Mouse (Mus musculus) forebrain, embryonic 11.5 days (tissue): ENCODE results near the gene Cox6a2. TPM values are rescaled to one million over a fixed set of nuclear protein-coding genes. Genes with fewer than 3 reads are reported as not detected.
A peak's percentile ranks its signal among the peaks of the same experiment; 100 is the strongest.

Experiments used
- ATAC-seq: fragments of 200-750 bp; cut with Nextera tagmentation; replicated peaks from 2 replicates; pipeline ENCODE4 v1.8.0; 2017; ENCODE audit warnings: moderate TSS enrichment; ENCODE audit not compliant: low FRiP score
- DNase-seq: peaks from one replicate; pipeline ENCODE4 v3.0.0-alpha.2; 2017; ENCODE audit warnings: low spot score
- H3K27ac ChIP-seq: fragments of 300-500 bp; sonication (generic); 2 replicates; pipeline ENCODE4 v1.5.1; 2014; ENCODE audit warnings: low read depth, low read length
- H3K27me3 ChIP-seq: fragments of 300-500 bp; sonication (generic); 2 replicates; pipeline ENCODE4 v1.6.1; 2014; ENCODE audit warnings: mild to moderate bottlenecking, low read length, mixed read lengths; ENCODE audit not compliant: control insufficient read depth, insufficient read depth
- H3K36me3 ChIP-seq: fragments of 300-500 bp; sonication (generic); 2 replicates; pipeline ENCODE4 v1.6.1; 2014; ENCODE audit warnings: mild to moderate bottlenecking, low read length, moderate library complexity, mixed read lengths; ENCODE audit not compliant: control insufficient read depth, insufficient read depth
- H3K4me1 ChIP-seq: fragments of 300-500 bp; sonication (generic); replicated peaks from 2 replicates; pipeline ENCODE4 v1.6.1; 2014; ENCODE audit warnings: low read length, mixed read lengths; ENCODE audit not compliant: control insufficient read depth, insufficient read depth
- H3K4me2 ChIP-seq: fragments of 300-500 bp; sonication (generic); 2 replicates; pipeline ENCODE4 v1.6.1; 2014; ENCODE audit warnings: low read depth, mild to moderate bottlenecking, low read length, moderate library complexity, mixed read lengths; ENCODE audit not compliant: severe bottlenecking
- H3K4me3 ChIP-seq: fragments of 300-500 bp; sonication (generic); 2 replicates; pipeline ENCODE4 v1.5.1; 2014; ENCODE audit warnings: low read depth, low read length
- H3K9ac ChIP-seq: fragments of 300-500 bp; sonication (generic); 2 replicates; pipeline ENCODE4 v1.6.1; 2014; ENCODE audit warnings: low read length
- H3K9me3 ChIP-seq: fragments of 300-500 bp; sonication (generic); 2 replicates; pipeline ENCODE4 v1.6.1; 2016; ENCODE audit warnings: low read length, mixed read lengths; ENCODE audit not compliant: control insufficient read depth
- WGBS: fragments of 180-500 bp; shearing (Covaris S2); extraction: QIAGEN DNeasy Blood & Tissue Kit; methylation state at CpG from one replicate; pipeline ENCODE4 v1.1.7; 2014; 5-methylcytosine and 5-hydroxymethylcytosine counted together
- polyA plus RNA-seq: library from polyadenylated mRNA; unstranded; fragments of >200 nt; fragmentation: Nextera tagmentation; extraction: Ambion mirVana; gene quantifications from 2 replicates; pipeline ENCODE4 v1.2.1, GENCODE M21; 2014

The Cox6a2 gene
- polyA plus RNA-seq, 1 experiment from 2014 or later, result not detected

DNA sequence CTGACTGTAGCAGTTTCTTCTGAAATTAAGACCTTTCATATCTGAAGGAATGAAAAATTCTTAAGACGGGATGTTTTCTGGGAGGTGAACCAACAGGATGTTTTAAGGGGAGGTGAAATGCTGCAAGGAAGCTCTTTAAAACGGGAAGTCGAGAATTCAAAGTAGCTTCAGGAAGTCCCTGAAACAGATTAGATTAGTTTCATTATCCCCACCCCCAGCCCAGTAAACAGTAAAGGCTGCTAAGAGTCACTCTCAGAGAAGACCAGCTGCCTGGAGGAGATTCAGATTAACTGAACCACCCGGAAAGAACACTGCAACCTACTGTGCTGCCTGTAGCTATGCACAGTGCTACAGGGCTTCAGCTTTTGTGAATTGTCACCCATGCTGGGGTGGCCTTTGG is 13.8 kb upstream of the Cox6a2 start:
- WGBS, result 80% methylated on average over 4 of the region's 4 CpGs
- no peaks in the 10 kb centered on the region for H3K9me3 ChIP-seq

DNA sequence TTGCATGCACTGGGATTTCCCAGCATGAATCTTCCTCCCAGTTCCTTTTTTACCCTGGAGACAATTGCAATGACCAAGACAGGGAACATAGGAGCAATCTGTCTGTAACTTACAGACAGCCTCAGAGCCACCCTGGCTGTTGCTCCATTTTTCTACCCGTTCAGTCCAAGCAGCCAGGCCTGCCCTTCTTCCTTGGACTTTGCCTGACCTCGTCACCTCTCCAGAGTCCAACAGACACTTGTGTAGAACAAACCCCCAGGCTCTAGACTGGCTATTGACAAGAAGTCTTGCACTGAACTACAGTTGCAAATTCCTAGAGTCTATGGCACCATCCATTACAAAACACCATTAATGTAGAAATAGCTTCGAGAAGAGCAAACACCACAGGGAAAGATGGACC is 3.6 kb upstream of the Cox6a2 start:
- H3K27me3 ChIP-seq, result no peaks in the 10 kb centered on the region
- no peak overlapping the region for H3K4me3 ChIP-seq
- no peak overlapping the region for H3K4me2 ChIP-seq
- whole genome bisulfite sequencing, result 63% methylated on average over 3 of the region's 3 CpGs
- H3K9ac ChIP-seq, result no peak overlapping the region
- H3K36me3 ChIP-seq, result no peaks in the 10 kb centered on the region
- H3K9me3 ChIP-seq, result no peaks in the 10 kb centered on the region
- DNase-seq (no peak), ATAC-seq (no peak)
- no peak overlapping the region for H3K27ac ChIP-seq
- H3K4me1 ChIP-seq, result no peaks in the 10 kb centered on the region

More for the DNA sequence above, 13.8 kb upstream of the Cox6a2 start:
- ATAC-seq, result no peak
- no peak for DNase-seq
- H3K27ac ChIP-seq, result no peak overlapping the region
- H3K4me3 ChIP-seq, result no peak overlapping the region
- H3K27me3 ChIP-seq, result no peaks in the 10 kb centered on the region
- no peaks in the 10 kb centered on the region for H3K4me1 ChIP-seq
- H3K9ac ChIP-seq, result no peak overlapping the region
- H3K36me3 ChIP-seq, result no peaks in the 10 kb centered on the region
- H3K4me2 ChIP-seq, result no peak overlapping the region

DNA sequence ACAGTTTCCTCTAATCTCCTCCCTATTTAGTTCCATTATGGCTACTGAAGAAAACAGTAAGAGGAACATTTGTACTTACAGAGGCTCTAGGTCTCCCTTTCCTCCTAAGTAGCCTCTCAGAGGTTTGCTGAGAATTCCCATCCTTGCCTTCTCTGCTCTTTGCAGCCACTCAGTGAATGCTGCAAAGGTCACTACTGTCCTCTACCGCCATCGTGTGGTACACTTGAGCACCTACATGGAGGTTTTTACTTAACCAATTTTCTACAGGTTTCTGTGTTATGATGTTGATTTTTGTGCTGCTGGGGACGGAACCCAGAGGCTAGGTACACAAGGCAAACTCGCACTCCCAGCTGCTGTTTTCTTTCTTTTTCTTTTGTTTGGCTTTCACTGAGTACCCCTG is 2.0 kb upstream of the Cox6a2 start:
- DNase-seq, result peak; percentile 68
- H3K9me3 ChIP-seq, result no peaks in the 10 kb centered on the region
- no peak overlapping the region for H3K4me2 ChIP-seq
- H3K9ac ChIP-seq, result no peak overlapping the region
- WGBS, result 13% methylated on average over 4 of the region's 4 CpGs
- no peaks in the 10 kb centered on the region for H3K27me3 ChIP-seq
- H3K4me1 ChIP-seq, result no peaks in the 10 kb centered on the region
- H3K4me3 ChIP-seq, result no peak overlapping the region
- no peaks in the 10 kb centered on the region for H3K36me3 ChIP-seq
- H3K27ac ChIP-seq, result no peak overlapping the region
- no peak for ATAC-seq

DNA sequence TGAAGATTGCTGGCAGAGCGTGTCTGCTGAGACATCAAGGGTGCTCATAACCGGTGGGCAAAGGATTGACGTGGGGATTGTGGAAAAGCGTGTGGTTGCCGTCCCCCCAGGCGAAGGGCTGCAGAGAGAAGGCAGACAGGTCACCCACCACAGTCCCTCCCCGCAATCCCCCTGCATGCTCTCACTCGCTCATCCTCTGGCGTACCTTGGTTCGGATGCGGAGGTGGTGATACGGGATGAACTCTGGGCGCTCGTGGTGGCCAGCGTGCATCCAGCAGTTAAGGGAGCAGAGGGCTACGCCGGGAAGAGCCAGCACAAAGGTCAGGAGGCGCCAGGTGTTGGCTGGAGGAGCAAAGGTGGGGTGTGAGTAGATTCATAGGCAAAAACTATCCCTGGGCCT is 492 bp downstream of the Cox6a2 start:
- Histone ChIP-seq H3K4me1 (no peaks in the 10 kb centered on the region), H3K9ac (no peak overlapping the region), H3K9me3 (no peaks in the 10 kb centered on the region), H3K36me3 (no peaks in the 10 kb centered on the region), H3K4me3 (no peak overlapping the region), H3K27ac (no peak overlapping the region), H3K4me2 (no peak overlapping the region), H3K27me3 (no peaks in the 10 kb centered on the region)
- WGBS, result 83% methylated on average over 18 of the region's 18 CpGs
- DNase-seq, result no peak
- ATAC-seq, result no peak

DNA sequence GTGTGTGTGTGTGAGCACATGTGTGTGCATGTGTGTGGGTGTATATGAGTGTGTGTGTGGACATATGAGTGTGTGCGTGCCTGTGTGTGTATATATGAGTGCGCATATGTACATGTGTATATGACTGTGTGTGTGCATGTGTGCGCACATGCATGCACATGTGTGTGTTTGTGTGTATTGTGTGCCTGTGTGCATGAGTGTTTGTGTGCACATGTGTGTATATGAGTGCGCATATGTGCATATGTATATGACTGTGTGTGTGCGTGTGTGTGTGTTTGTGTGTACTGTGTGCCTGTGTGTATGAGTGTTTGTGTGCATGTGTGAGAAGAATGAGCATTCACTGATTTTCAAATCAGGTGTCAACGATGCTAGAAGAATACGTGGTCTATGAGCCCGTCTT is 2.0 kb downstream of the Cox6a2 start:
- H3K4me2 ChIP-seq, result no peak overlapping the region
- no peaks in the 10 kb centered on the region for H3K4me1 ChIP-seq
- H3K4me3 ChIP-seq, result no peak overlapping the region
- DNase-seq (no peak), ATAC-seq (no peak)
- H3K9me3 ChIP-seq, result no peaks in the 10 kb centered on the region
- H3K36me3 ChIP-seq, result no peaks in the 10 kb centered on the region
- no peak overlapping the region for H3K9ac ChIP-seq
- WGBS, result 91% methylated on average over 8 of the region's 8 CpGs
- no peak overlapping the region for H3K27ac ChIP-seq
- H3K27me3 ChIP-seq, result no peaks in the 10 kb centered on the region

DNA sequence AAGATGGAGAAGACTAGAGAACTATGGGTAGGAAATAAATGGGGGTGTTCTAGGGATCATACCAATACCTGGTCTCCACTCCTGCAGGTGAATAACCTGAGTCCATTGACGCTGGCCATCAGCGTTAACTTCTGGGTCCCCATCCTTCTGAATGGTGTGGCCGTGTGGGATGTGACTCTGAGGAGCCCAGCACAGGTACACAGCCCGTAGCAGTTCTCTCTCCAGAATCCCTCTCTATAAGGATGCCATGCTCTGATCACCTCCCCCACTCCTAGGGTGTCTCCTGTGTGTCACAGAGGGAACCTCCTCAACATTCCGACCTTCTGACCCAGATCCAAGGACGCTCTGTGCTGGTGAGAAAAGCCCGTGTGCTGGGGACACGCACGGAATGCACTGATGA is 3.1 kb downstream of the Cox6a2 start:
- no peaks in the 10 kb centered on the region for H3K9me3 ChIP-seq
- H3K27me3 ChIP-seq, result no peaks in the 10 kb centered on the region
- H3K4me3 ChIP-seq, result no peak overlapping the region
- 87% methylated on average over 9 of the region's 9 CpGs for WGBS
- H3K27ac ChIP-seq, result no peak overlapping the region
- H3K36me3 ChIP-seq, result no peaks in the 10 kb centered on the region
- ATAC-seq (no peak), DNase-seq (no peak)
- H3K9ac ChIP-seq, result no peak overlapping the region
- H3K4me2 ChIP-seq, result no peak overlapping the region
- no peaks in the 10 kb centered on the region for H3K4me1 ChIP-seq

DNA sequence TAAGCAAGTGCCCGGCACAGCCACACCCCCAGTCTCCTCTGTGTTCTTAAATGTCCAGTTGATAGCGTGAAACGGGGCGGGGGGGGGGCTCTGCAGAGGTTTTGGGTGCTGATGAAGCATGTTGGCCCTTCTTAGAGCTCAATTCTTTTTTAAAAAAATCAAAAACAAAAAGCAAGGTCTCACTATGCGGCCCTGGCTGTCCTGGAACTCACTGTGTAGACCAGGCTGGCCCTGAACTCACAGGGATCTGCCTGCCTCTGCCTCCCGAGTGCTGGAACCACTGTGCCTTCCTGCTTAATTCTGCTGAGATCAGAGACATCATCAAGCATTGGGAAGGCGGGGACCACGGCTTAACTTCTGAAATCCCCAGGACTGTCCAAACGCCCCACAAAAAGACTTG is 4.6 kb downstream of the Cox6a2 start:
- DNase-seq (no peak), ATAC-seq (no peak)
- WGBS, result 87% methylated on average over 9 of the region's 9 CpGs
- H3K27ac ChIP-seq, result no peak overlapping the region
- no peaks in the 10 kb centered on the region for H3K27me3 ChIP-seq
- H3K4me3 ChIP-seq, result no peak overlapping the region
- no peaks in the 10 kb centered on the region for H3K9me3 ChIP-seq
- H3K4me2 ChIP-seq, result no peak overlapping the region
- H3K4me1 ChIP-seq, result no peaks in the 10 kb centered on the region
- no peaks in the 10 kb centered on the region for H3K36me3 ChIP-seq
- no peak overlapping the region for H3K9ac ChIP-seq

DNA sequence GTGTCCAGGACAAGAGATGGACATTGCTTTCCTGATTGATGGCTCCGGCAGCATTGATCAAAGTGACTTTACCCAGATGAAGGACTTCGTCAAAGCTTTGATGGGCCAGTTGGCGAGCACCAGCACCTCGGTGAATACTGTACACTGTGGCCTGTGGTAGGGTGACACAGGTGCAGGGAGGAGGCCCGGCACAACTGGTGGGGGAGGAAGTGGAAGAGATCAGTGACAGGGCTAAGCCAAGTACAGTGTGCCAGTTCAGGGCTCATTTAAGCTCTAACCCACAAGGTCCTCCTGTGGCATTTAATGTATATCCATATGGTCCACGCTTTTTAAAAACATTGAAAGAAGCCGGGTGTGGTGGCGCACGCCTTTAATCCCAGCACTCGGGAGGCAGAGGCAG is 24.5 kb downstream of the Cox6a2 start:
- Histone ChIP-seq H3K36me3 (no peaks in the 10 kb centered on the region), H3K9me3 (no peaks in the 10 kb centered on the region), H3K27me3 (no peaks in the 10 kb centered on the region), H3K4me1 (no peaks in the 10 kb centered on the region), H3K9ac (no peak overlapping the region), H3K4me3 (no peak overlapping the region), H3K27ac (no peak overlapping the region), H3K4me2 (no peak overlapping the region)
- ATAC-seq, result no peak
- DNase-seq, result no peak
- WGBS, result 91% methylated on average over 10 of the region's 10 CpGs

DNA sequence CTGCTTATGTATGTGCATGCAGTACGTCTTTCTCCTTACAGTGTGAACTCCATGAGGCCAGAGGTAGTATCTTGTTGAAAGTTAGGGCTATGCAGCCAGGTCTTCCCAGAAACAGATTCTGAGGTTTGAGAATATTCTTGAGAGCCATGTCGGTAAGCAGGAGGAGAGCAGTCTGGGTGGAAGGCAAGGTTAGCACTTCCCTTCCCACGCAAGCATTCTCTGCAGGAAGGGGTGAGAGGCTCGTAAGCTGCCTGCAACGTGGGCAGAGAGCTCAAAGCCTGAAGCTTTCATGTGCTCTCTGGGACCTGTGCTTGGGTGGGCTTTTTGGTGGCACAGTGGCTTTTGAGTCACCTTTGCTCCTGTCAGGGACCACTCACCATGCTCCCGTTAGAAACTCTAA is 25.6 kb downstream of the Cox6a2 start:
- H3K9me3 ChIP-seq, result no peaks in the 10 kb centered on the region
- no peak for DNase-seq
- no peak for ATAC-seq
- H3K4me2 ChIP-seq, result no peak overlapping the region
- no peak overlapping the region for H3K9ac ChIP-seq
- no peaks in the 10 kb centered on the region for H3K4me1 ChIP-seq
- no peaks in the 10 kb centered on the region for H3K27me3 ChIP-seq
- H3K36me3 ChIP-seq, result no peaks in the 10 kb centered on the region
- no peak overlapping the region for H3K4me3 ChIP-seq
- 79% methylated on average over 6 of the region's 6 CpGs for WGBS
- H3K27ac ChIP-seq, result no peak overlapping the region
